Mouse (Mus musculus) stomach, postnatal 0 days (tissue): ENCODE results near the gene Tas2r106. TPM values are rescaled to one million over a fixed set of nuclear protein-coding genes. Genes with fewer than 3 reads are reported as not detected.
A peak's percentile ranks its signal among the peaks of the same experiment; 100 is the strongest.

ENCODE experiments used
- ATAC-seq: fragments of 200-750 bp; cut with Nextera tagmentation; 2 replicates; pipeline ENCODE4 v1.8.0; 2017; ENCODE audit not compliant: low FRiP score, low TSS enrichment
- DNase-seq: peaks from one replicate; pipeline ENCODE4 v3.0.0-alpha.2; 2016; ENCODE audit warnings: low spot score
- H3K27ac ChIP-seq: fragments of 300-500 bp; sonication (generic); replicated peaks from 2 replicates; pipeline ENCODE4 v1.5.1; 2014; ENCODE audit warnings: mild to moderate bottlenecking, control low read depth
- H3K27me3 ChIP-seq: fragments of 300-500 bp; sonication (generic); 2 replicates; pipeline ENCODE4 v1.6.1; 2014; ENCODE audit warnings: low read length; ENCODE audit not compliant: control insufficient read depth, insufficient read depth
- H3K36me3 ChIP-seq: fragments of 300-500 bp; sonication (generic); 2 replicates; pipeline ENCODE4 v1.6.1; 2014; ENCODE audit warnings: low read length, mixed read lengths; ENCODE audit not compliant: control insufficient read depth, insufficient read depth
- H3K4me1 ChIP-seq: fragments of 300-500 bp; sonication (generic); replicated peaks from 2 replicates; pipeline ENCODE4 v1.6.1; 2014; ENCODE audit warnings: antibody characterized with exemption; ENCODE audit not compliant: control insufficient read depth, insufficient read depth
- H3K4me2 ChIP-seq: fragments of 300-500 bp; sonication (generic); replicated peaks from 2 replicates; pipeline ENCODE4 v1.6.1; 2014; ENCODE audit warnings: low read depth, mild to moderate bottlenecking, control low read depth, moderate library complexity
- H3K4me3 ChIP-seq: fragments of 300-500 bp; sonication (generic); 2 replicates; pipeline ENCODE4 v1.5.1; 2014; ENCODE audit warnings: low read depth, low read length, control low read depth
- H3K9ac ChIP-seq: fragments of 300-500 bp; sonication (generic); 2 replicates; pipeline ENCODE4 v1.6.1; 2014; ENCODE audit warnings: mild to moderate bottlenecking, low read length, control low read depth, mixed read lengths
- H3K9me3 ChIP-seq: fragments of 300-500 bp; sonication (generic); 2 replicates; pipeline ENCODE4 v1.6.1; 2016; ENCODE audit warnings: low read length; ENCODE audit not compliant: control insufficient read depth
- CTCF ChIP-seq: IDR thresholded peaks from 2 replicates; pipeline ENCODE4 v1.5.1; 2016; ENCODE audit warnings: antibody characterized with exemption, low read depth, mild to moderate bottlenecking, moderate library complexity
- EP300 ChIP-seq: optimal IDR thresholded peaks from 2 replicates; pipeline ENCODE3; 2016; ENCODE audit warnings: antibody characterized with exemption
- WGBS: fragments of 180-500 bp; shearing (Covaris S2); extraction: QIAGEN DNeasy Blood & Tissue Kit; methylation state at CpG from one replicate; pipeline ENCODE4 v1.1.7; 2014; 5-methylcytosine and 5-hydroxymethylcytosine counted together
- polyA plus RNA-seq: library from polyadenylated mRNA; unstranded; fragments of >200 nt; fragmentation: Nextera tagmentation; extraction: Ambion mirVana; gene quantifications from 2 replicates; pipeline ENCODE4 v1.2.1, GENCODE M21; 2015

Gene Tas2r106
- not detected in 2 replicates for polyA plus RNA-seq

DNA sequence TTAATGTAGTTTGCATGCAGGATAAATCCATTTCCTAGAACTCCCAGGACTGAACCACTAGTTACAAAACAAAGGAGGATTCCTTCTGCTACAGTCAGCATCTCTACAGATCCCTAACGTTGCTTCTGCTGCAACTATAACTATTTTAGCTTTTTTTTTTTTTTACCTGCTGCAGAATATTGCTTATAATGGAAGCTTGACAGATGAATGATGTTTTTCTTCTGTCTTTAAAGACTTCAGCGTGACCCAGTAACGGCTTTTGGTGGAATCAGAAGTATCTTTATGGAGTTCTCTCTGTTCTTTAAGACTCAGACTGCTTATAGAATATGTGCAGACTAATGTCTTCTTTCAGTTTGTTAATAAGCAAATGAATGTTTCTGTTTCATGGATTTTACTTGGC is at the start of gene Tas2r106:
Gene Tas2r106 (minus strand): TSS at position 101 of the 400 bp plus-strand sequence.
- H3K4me3 ChIP-seq: no peak within 1 kb of the TSS
- WGBS: 70% methylated on average over 3 of the region's 3 CpGs
- ATAC-seq: no peak

DNA sequence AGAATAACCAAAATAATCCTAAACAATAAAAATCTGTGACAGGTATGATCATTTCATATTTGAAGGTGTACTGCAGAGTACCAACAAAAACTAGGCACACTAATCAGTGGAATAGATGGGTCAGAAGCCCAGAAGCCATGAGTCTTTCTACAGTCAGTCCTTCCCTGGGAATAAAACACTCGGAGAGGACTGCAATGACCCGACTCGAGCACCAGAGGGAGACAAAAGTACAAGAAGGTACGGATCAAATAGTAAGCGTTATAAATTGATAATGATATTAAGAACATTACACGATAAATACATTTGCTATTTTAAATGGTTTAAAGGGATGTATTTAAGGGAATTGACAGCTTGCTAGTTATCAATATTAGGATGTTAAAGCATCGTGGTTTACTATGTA is 34.1 kb upstream of the Tas2r106 start:
- Histone ChIP-seq H3K4me2 (no peak overlapping the region), H3K27ac (no peak overlapping the region), H3K9me3 (no peaks in the 10 kb centered on the region), H3K4me3 (no peak overlapping the region), H3K9ac (no peak overlapping the region), H3K4me1 (no peaks in the 10 kb centered on the region), H3K27me3 (no peaks in the 10 kb centered on the region), H3K36me3 (no peaks in the 10 kb centered on the region)
- TF ChIP-seq CTCF (peak; percentile 58), EP300 (no peak)
- ATAC-seq: no peak
- 42% methylated on average over 7 of the region's 7 CpGs for WGBS
- peak; percentile 20 for DNase-seq

More for the DNA sequence above, at the start of gene Tas2r106:
- Histone ChIP-seq H3K9ac (no peak within 1 kb of the TSS), H3K4me1 (no peaks in the 10 kb centered on the region), H3K36me3 (no peaks in the 10 kb centered on the region), H3K4me2 (no peak within 1 kb of the TSS), H3K9me3 (no peaks in the 10 kb centered on the region), H3K27ac (no peak within 1 kb of the TSS), H3K27me3 (no peaks in the 10 kb centered on the region)
- no peak for DNase-seq
- TF ChIP-seq CTCF (no peak), EP300 (no peak)

DNA sequence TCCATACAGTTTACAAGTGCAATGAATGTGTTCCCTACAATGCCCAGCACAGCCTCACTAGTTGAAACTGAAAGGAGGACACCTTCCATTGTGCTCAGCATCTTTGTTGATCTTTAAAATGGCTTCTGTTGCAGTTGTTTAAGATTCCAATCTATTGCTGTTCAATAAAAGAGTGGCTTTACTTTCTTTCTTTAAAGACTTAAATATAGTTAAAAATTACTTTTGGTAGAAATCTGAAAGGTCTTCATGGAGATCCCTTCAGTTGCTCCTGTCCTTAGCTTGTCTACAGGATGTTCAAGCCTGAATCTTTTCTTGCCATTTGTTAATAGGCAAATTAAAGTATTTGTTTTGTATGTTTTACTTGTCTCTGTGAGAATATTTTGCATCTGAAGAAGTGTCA is 11.3 kb upstream of the Tas2r106 start, which contains the start of gene Tas2r114:
Gene Tas2r114 (minus strand): TSS at position 101 of the 400 bp plus-strand sequence.
- no peaks in the 10 kb centered on the region for H3K27me3 ChIP-seq
- ATAC-seq (no peak), DNase-seq (no peak)
- H3K27ac ChIP-seq: no peak within 1 kb of the TSS
- H3K9ac ChIP-seq: no peak within 1 kb of the TSS
- H3K9me3 ChIP-seq: no peaks in the 10 kb centered on the region
- no peaks in the 10 kb centered on the region for H3K4me1 ChIP-seq
- H3K4me2 ChIP-seq: no peak within 1 kb of the TSS
- TF ChIP-seq EP300 (no peak), CTCF (no peak)
- H3K4me3 ChIP-seq: no peak within 1 kb of the TSS
- H3K36me3 ChIP-seq: no peaks in the 10 kb centered on the region

DNA sequence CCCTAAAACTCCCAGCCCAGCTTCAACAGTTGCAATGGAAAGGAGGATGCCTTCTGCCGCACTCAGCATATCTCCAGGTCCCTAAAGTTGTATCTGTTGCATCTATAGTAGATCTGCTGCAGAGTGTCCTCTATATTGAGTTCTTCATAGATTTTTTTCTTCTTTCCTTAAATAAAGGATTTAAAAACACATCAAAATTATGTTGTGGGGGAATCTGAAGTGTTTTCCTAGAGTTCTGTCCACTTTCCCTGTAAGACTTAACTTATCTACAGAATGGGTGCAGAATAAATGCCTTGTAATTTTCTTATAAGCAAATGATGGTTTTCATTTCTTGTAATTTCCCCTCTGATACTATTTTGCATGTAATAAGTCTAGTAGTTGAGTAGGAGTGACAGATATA is 8.7 kb upstream of the Tas2r106 start, which contains the start of gene Tas2r105:
Gene Tas2r105 (minus strand): TSS at position 101 of the 400 bp plus-strand sequence.
- Histone ChIP-seq H3K9ac (no peak within 1 kb of the TSS), H3K27ac (no peak within 1 kb of the TSS), H3K27me3 (no peaks in the 10 kb centered on the region), H3K9me3 (no peaks in the 10 kb centered on the region), H3K4me3 (no peak within 1 kb of the TSS), H3K36me3 (no peaks in the 10 kb centered on the region), H3K4me1 (no peaks in the 10 kb centered on the region), H3K4me2 (no peak within 1 kb of the TSS)
- TF ChIP-seq EP300 (no peak), CTCF (no peak)
- WGBS: 53% methylated on average over 1 of the region's 1 CpGs
- DNase-seq (no peak), ATAC-seq (no peak)

DNA sequence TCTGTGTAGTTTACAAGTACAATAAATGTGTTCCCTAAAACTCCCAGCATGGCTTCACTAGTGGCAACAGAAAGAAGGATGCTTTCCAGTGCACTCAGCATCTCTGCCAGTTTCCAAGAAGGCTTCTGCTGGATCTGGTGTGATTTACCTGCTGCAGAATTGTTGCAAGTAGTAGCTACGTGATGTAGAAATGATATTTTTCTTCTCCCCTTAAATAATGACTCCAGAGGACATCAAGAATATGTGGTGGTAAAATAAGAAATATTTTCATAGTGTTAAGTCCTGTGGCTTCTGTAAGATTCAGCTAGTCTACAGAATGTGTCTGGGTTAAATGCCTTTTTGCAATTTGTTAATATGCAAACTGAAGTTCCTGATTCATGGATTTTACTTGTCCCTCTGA is 7.0 kb upstream of the Tas2r106 start, which contains the start of gene Tas2r104:
Gene Tas2r104 (minus strand): TSS at position 101 of the 400 bp plus-strand sequence.
- H3K36me3 ChIP-seq: no peaks in the 10 kb centered on the region
- no peaks in the 10 kb centered on the region for H3K9me3 ChIP-seq
- no peak for ATAC-seq
- no peak within 1 kb of the TSS for H3K27ac ChIP-seq
- H3K9ac ChIP-seq: no peak within 1 kb of the TSS
- no peak for DNase-seq
- no peaks in the 10 kb centered on the region for H3K27me3 ChIP-seq
- WGBS: 68% methylated on average over 1 of the region's 1 CpGs
- H3K4me1 ChIP-seq: no peaks in the 10 kb centered on the region
- H3K4me2 ChIP-seq: no peak within 1 kb of the TSS
- TF ChIP-seq CTCF: no peak
- TF ChIP-seq EP300: no peak
- H3K4me3 ChIP-seq: no peak within 1 kb of the TSS

DNA sequence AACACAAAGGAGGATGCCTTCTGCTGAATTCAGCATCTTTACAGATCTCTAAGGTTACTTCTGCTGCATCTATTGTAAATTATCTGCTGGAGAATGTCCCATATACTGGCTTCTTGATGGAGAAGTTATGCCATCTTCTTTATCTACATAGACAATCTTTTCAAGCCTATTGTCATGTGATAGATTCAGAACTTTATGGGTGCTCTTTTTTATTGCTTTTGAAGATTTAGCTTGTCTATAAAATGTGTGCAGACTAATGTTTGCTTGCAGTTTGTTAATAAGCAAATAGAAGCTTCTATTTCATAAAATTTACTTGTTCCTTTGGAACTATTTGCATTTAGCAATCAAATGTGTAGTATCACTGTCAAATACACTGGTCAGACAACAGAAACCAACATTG is 18.6 kb downstream of the Tas2r106 start, which contains the start of gene Tas2r107:
Gene Tas2r107 (minus strand): TSS at position 101 of the 400 bp plus-strand sequence.
- TF ChIP-seq EP300: no peak
- no peak for TF ChIP-seq CTCF
- DNase-seq (no peak), ATAC-seq (no peak)
- no peaks in the 10 kb centered on the region for H3K36me3 ChIP-seq
- no peak within 1 kb of the TSS for H3K27ac ChIP-seq
- H3K4me1 ChIP-seq: no peaks in the 10 kb centered on the region
- H3K27me3 ChIP-seq: no peaks in the 10 kb centered on the region
- H3K9me3 ChIP-seq: no peaks in the 10 kb centered on the region
- no peak within 1 kb of the TSS for H3K4me2 ChIP-seq
- no peak within 1 kb of the TSS for H3K4me3 ChIP-seq
- H3K9ac ChIP-seq: no peak within 1 kb of the TSS
